ENCODE assay signal across 8 mouse cellular contexts in the genomic region with DNA sequence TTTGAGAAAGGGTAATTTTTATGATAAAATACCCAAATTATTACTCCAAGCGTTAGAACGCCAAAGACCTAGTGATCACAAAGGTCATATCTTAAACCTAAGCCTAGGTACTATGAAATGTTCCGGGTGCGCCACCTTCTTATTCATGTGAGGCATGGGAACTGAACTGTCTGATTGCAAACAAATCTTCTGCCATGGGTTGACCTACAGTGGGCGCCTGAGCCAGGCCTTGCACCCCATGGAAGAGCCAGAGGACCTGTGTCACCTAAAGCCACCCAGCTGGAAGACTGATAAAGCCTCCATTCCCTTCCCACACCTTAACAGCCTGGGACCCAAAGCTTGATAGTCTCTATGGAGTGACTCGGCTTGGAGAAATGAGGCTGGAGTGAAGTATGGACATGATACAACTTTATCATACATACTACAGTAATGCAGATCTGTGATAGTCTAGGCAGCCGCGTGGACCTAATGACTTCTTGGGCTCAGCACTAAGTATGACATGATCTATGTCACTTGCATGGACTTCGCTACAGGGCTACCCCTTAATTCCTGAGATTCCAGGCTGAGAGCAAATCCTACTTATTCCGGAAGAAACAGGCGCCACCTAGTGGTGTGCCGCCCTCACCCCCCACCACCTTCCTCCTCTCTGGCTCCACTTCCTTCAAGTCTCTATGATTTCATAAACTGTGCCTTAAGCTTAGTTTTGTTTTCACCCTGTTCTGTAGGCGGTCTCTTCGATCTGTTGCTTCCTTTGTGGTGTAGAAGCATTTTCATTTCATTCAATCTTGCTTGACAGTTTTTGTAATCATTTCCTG. TPM values are rescaled to one million over a fixed set of nuclear protein-coding genes. Genes with fewer than 3 reads are reported as not detected.
DNase-seq lines count a peak whose midpoint lies in the region; ATAC-seq and TF ChIP-seq lines count a peak whose summit lies in the region.

No protein-coding gene starts in this region.

- peak overlapping the region; percentile 93; the same call in 1 of the 2 replicates for H3K4me3 ChIP-seq in E14TG2a.4 (replicated peaks; ENCODE audit: low read length)
- peak overlapping the region; percentile 100; the same call in 1 of the 2 replicates for H3K4me3 ChIP-seq in brown adipose tissue, adult 24 weeks (ENCODE audit: insufficient read depth, low read depth, low read length)
- peak overlapping the region; percentile 86; the same call in 1 of the 2 replicates for H3K4me3 ChIP-seq in forebrain, embryonic 13.5 days
- H3K4me3 ChIP-seq in layer of hippocampus, adult 2 months: peak overlapping the region; percentile 94; the same call in 1 of the 2 replicates
- H3K4me3 ChIP-seq in lung, embryonic 14.5 days (ENCODE audit: low read depth, low read length): peak overlapping the region; percentile 69

- peak overlapping the region; percentile 84; the same call in 1 of the 2 replicates for H3K4me2 ChIP-seq in forebrain, embryonic 13.5 days
- peak overlapping the region; percentile 73 for H3K4me2 ChIP-seq in lung, embryonic 14.5 days

- intact Hi-C loops in heart, postnatal 14 days (cut with DNase I): loop anchor here (1.0 to 10.0 kb wide), 5 partner anchors 28 to 184 kb away; no protein-coding TSS in a partner anchor

- 0 out of 2 replicates have a peak, but pooled peaks have one; percentile 8 for ATAC-seq in forebrain, embryonic 13.5 days
- peak; percentile 35 for ATAC-seq in lung, embryonic 14.5 days (ENCODE audit: insufficient read depth)
- ATAC-seq in neutrophil, adult 5-6 weeks (ENCODE audit: extremely low read depth, insufficient number of reproducible peaks, low FRiP score, poor library complexity, severe bottlenecking): peak; percentile 45

- no peak overlapping the region for H3K9ac ChIP-seq in forebrain, embryonic 13.5 days
- H3K9ac ChIP-seq in lung, embryonic 14.5 days: no peak overlapping the region; the same call in 1 of the 2 replicates

- DNase-seq in heart, postnatal 14 days: peak; percentile 65 to 73
- peak; percentile 56 to 70 for DNase-seq in layer of hippocampus, adult 2 months (ENCODE audit: low spot score in 2 of 2)
- DNase-seq in lung, embryonic 14.5 days: peak; percentile 87
- peak; percentile 69 for DNase-seq in thymus, postnatal 25 days

- H3K36me3 ChIP-seq in E14TG2a.4 (ENCODE audit: insufficient read depth, low read length): no peaks in the 10 kb centered on the region
- no peaks in the 10 kb centered on the region for H3K36me3 ChIP-seq in forebrain, embryonic 13.5 days (ENCODE audit: poor library complexity, severe bottlenecking)
- H3K36me3 ChIP-seq in lung, embryonic 14.5 days (ENCODE audit: insufficient read depth): no peaks in the 10 kb centered on the region

- peaks cover 21% of the 10 kb centered on the region for H3K4me1 ChIP-seq in E14TG2a.4 (replicated peaks; ENCODE audit: low read depth, low read length)
- peaks cover 3% of the 10 kb centered on the region; the same call in 1 of the 2 replicates for H3K4me1 ChIP-seq in brown adipose tissue, adult 24 weeks (ENCODE audit: control insufficient read depth, insufficient read depth, insufficient read length, low read length)
- peaks cover 26% of the 10 kb centered on the region for H3K4me1 ChIP-seq in forebrain, embryonic 13.5 days
- peaks cover 14% of the 10 kb centered on the region for H3K4me1 ChIP-seq in lung, embryonic 14.5 days (ENCODE audit: insufficient read depth)

- peaks cover 7% of the 10 kb centered on the region for H3K27me3 ChIP-seq in E14TG2a.4 (ENCODE audit: insufficient read depth, low read length)
- no peaks in the 10 kb centered on the region for H3K27me3 ChIP-seq in forebrain, embryonic 13.5 days
- H3K27me3 ChIP-seq in lung, embryonic 14.5 days (ENCODE audit: insufficient read depth, low read length): no peaks in the 10 kb centered on the region

- H3K9me3 ChIP-seq in E14TG2a.4 (ENCODE audit: low read length): no peaks in the 10 kb centered on the region
- H3K9me3 ChIP-seq in forebrain, embryonic 13.5 days (replicated peaks): no peaks in the 10 kb centered on the region
- H3K9me3 ChIP-seq in lung, embryonic 14.5 days (ENCODE audit: low read depth, low read length): no peaks in the 10 kb centered on the region

- TF ChIP-seq CTCF in E14TG2a.4 (conservative IDR thresholded peaks at IDR 0.05; ENCODE audit: low read length): peak; percentile 69
- TF ChIP-seq CTCF in layer of hippocampus, adult 2 months (conservative IDR thresholded peaks at IDR 0.05): peak; percentile 94
- peak; percentile 86 for TF ChIP-seq CTCF in lung, embryonic 14.5 days (IDR thresholded peaks at IDR 0.05; ENCODE audit: low read depth)

- WGBS in forebrain, embryonic 13.5 days: 55% methylated on average over 14 of the region's 14 CpGs
- WGBS in lung, embryonic 14.5 days: 37% methylated on average over 14 of the region's 14 CpGs

- no peak overlapping the region for H3K27ac ChIP-seq in brown adipose tissue, adult 24 weeks (replicated peaks; ENCODE audit: low read depth, low read length)
- H3K27ac ChIP-seq in forebrain, embryonic 13.5 days: no peak overlapping the region
- H3K27ac ChIP-seq in layer of hippocampus, adult 2 months: peak overlapping the region; percentile 96
- peak overlapping the region; percentile 92 for H3K27ac ChIP-seq in lung, embryonic 14.5 days (ENCODE audit: low read depth)

RNA-seq across cellular contexts. Expression of a gene that starts 1.0 kb away (rescaled TPM):
- 3.8 and 7.1 TPM in 2 replicates for polyA plus RNA-seq in brown adipose tissue, adult 24 weeks (2012; ENCODE audit: insufficient read depth, insufficient read length, missing spikeins)
- 7.9 and 8.3 TPM in 2 replicates for polyA plus RNA-seq in forebrain, embryonic 13.5 days (2015; fragmentation: Nextera tagmentation; extraction: Ambion mirVana)
- 10 to 100 TPM; 17.5 to 18.5 TPM for total RNA-seq in heart, postnatal 14 days (2021)
- total RNA-seq in layer of hippocampus, adult 2 months (2021): 10 to 100 TPM; 17.5 to 24.7 TPM
- 18.9 and 23.9 TPM in 2 replicates for polyA plus RNA-seq in lung, embryonic 14.5 days (2014; fragmentation: Nextera tagmentation; extraction: Ambion mirVana)
- total RNA-seq in neutrophil, adult 5-6 weeks (2017): 43.7 and 50.0 TPM in 2 replicates

Comparison
In these comparisons a context has a peak if more than half of its experiments do, and no peak if none do; other contexts are left out.
1. H3K27ac ChIP-seq: peak in layer of hippocampus, adult 2 months (single experiment) and lung, embryonic 14.5 days (single experiment); none in brown adipose tissue, adult 24 weeks (single experiment) and forebrain, embryonic 13.5 days (single experiment).
2. Peak in every context shown above with its lines, with median percentiles within 50 percentile points of each other: H3K4me3 ChIP-seq, CTCF ChIP-seq, ATAC-seq and DNase-seq.